Mouse (Mus musculus) myocyte (in vitro differentiated cells): ENCODE measurements around the gene Ankib1.

Source experiments
- MAX ChIP-seq: IDR thresholded peaks from one replicate; pipeline ENCODE4 v1.6.1; 2011; ENCODE audit warnings: low read depth, mild to moderate bottlenecking, control low read depth
- MYOD1 ChIP-seq, 3 experiments: IDR thresholded peaks; one replicate each; pipeline ENCODE4 v1.6.1; 2011; ENCODE audit warnings: control low read depth in 2 of 3, low read depth in 2 of 3, mild to moderate bottlenecking in 2 of 3, moderate library complexity in 1 of 3; ENCODE audit not compliant: insufficient read length in 2 of 3, control insufficient read depth in 1 of 3
- MYOG ChIP-seq, 3 experiments: IDR thresholded peaks; one replicate each; pipeline ENCODE4 v1.6.1; 2011; ENCODE audit warnings: control low read depth in 2 of 3, low read depth in 2 of 3, mild to moderate bottlenecking in 2 of 3; ENCODE audit not compliant: insufficient read length in 2 of 3, control insufficient read depth in 1 of 3, insufficient read depth in 1 of 3
- POLR2A ChIP-seq: IDR thresholded peaks from one replicate; pipeline ENCODE4 v1.6.1; 2011; ENCODE audit warnings: low read depth, mild to moderate bottlenecking, control low read depth, moderate library complexity; ENCODE audit not compliant: insufficient read length
- SRF ChIP-seq: IDR thresholded peaks from one replicate; pipeline ENCODE4 v1.6.1; 2011; ENCODE audit warnings: low read depth; ENCODE audit not compliant: control insufficient read depth, insufficient read length

DNA sequence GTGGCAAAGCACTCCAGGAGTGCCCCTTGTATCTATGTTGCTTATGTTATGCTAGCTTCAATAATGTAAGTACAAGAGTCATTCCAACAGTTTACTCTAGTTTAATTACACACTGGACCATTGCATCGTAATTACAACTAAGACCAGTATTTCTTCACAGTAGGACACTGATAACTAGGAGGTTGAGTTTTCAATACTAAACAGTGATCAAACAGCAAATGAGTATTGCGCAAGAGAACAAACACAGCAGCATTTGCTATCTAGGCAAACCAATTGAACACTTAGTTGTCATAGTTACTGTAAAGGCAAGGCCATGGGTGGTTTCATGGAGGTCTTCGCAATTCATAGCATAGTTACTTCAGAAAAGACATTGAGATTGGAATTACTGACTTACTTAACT is 111.4 kb downstream of the Ankib1 start:
- TF ChIP-seq POLR2A (no peak), MYOD1 (IDR thresholded peaks at IDR 0.05; ENCODE audit: control insufficient read depth in 1 of 3, insufficient read length in 2 of 3, low read depth in 2 of 3) (no peak), MAX (no peak), MYOG (IDR thresholded peaks at IDR 0.05; ENCODE audit: control insufficient read depth in 1 of 3, insufficient read depth in 1 of 3, insufficient read length in 2 of 3, low read depth in 2 of 3) (no peak), SRF (no peak)
